Mouse (Mus musculus): ENCODE data around the gene Rad51b.

Rad51b gene

GRCm38 (mm10) chr12:79766116-79766515 lies 469.0 kb downstream of the Rad51b start:
- no peak for DNase-seq (ENCODE audit: low spot score)

GRCm38 (mm10) chr12:79768741-79769322 lies 471.8 kb downstream of the Rad51b start:
- DNase-seq (ENCODE audit: low spot score): no peak

GRCm38 (mm10) chr12:79769763-79770162 lies 472.7 kb downstream of the Rad51b start:
- no peak for DNase-seq (ENCODE audit: low spot score)

- DNase-seq (ENCODE audit: low spot score): no peak
Measured at GRCm38 (mm10) chr12:79771194-79771593, 474.1 kb downstream of the Rad51b start.

GRCm38 (mm10) chr12:79771741-79772140 lies 474.7 kb downstream of the Rad51b start:
- DNase-seq (ENCODE audit: low spot score): no peak

- DNase-seq (ENCODE audit: low spot score): no peak
Measured at GRCm38 (mm10) chr12:79773246-79773645, 476.2 kb downstream of the Rad51b start.

GRCm38 (mm10) chr12:79774571-79774970 lies 477.5 kb downstream of the Rad51b start:
- DNase-seq (ENCODE audit: low spot score): no peak

- DNase-seq (ENCODE audit: low spot score): no peak
Measured at GRCm38 (mm10) chr12:79776828-79777227, 479.7 kb downstream of the Rad51b start.

GRCm38 (mm10) chr12:79780745-79781144 lies 483.7 kb downstream of the Rad51b start:
- DNase-seq (ENCODE audit: low spot score): no peak

GRCm38 (mm10) chr12:79781788-79782187 lies 484.7 kb downstream of the Rad51b start:
- DNase-seq (ENCODE audit: low spot score): no peak

- DNase-seq (ENCODE audit: low spot score): no peak
Measured at GRCm38 (mm10) chr12:79782444-79783117, 485.5 kb downstream of the Rad51b start.

- no peak for DNase-seq (ENCODE audit: low spot score)
Measured at GRCm38 (mm10) chr12:79784159-79784558, 487.1 kb downstream of the Rad51b start.

GRCm38 (mm10) chr12:79785691-79786090 lies 488.6 kb downstream of the Rad51b start:
- DNase-seq (ENCODE audit: low spot score): no peak

- DNase-seq (ENCODE audit: low spot score): no peak
Measured at GRCm38 (mm10) chr12:79787538-79787937, 490.5 kb downstream of the Rad51b start.

GRCm38 (mm10) chr12:79788340-79788739 lies 491.3 kb downstream of the Rad51b start:
- no peak for DNase-seq (ENCODE audit: low spot score)

GRCm38 (mm10) chr12:79789481-79789880 lies 492.4 kb downstream of the Rad51b start:
- no peak for DNase-seq (ENCODE audit: low spot score)

- DNase-seq (ENCODE audit: low spot score): no peak
Measured at GRCm38 (mm10) chr12:79793382-79793781, 496.3 kb downstream of the Rad51b start.

- no peak for DNase-seq (ENCODE audit: low spot score)
Measured at GRCm38 (mm10) chr12:79794802-79795201, 497.7 kb downstream of the Rad51b start.

- no peak for DNase-seq (ENCODE audit: low spot score)
Measured at GRCm38 (mm10) chr12:79796260-79796659, 499.2 kb downstream of the Rad51b start.

GRCm38 (mm10) chr12:79796823-79797821 lies 500.0 kb downstream of the Rad51b start:
- no peak for DNase-seq (ENCODE audit: low spot score)

- no peak for DNase-seq (ENCODE audit: low spot score)
Measured at GRCm38 (mm10) chr12:79798488-79798887, 501.4 kb downstream of the Rad51b start.

- DNase-seq (ENCODE audit: low spot score): no peak
Measured at GRCm38 (mm10) chr12:79799370-79799769, 502.3 kb downstream of the Rad51b start.

GRCm38 (mm10) chr12:79803670-79804069 lies 506.6 kb downstream of the Rad51b start:
- no peak for DNase-seq (ENCODE audit: low spot score)

All from layer of hippocampus, adult 9-10 months (tissue).